Mouse (Mus musculus): ENCODE results near the gene Sh3bp5.

Gene Sh3bp5

GRCm38 (mm10) chr14:31392873-31393545, 42.9 kb downstream of the Sh3bp5 start:
- no peak for DNase-seq (ENCODE audit: low spot score)

GRCm38 (mm10) chr14:31392300-31392699, 43.6 kb downstream of the Sh3bp5 start:
- no peak for DNase-seq (ENCODE audit: low spot score)

- DNase-seq (ENCODE audit: low spot score): no peak
These were observed 46.3 kb downstream of the Sh3bp5 start for GRCm38 (mm10) chr14:31389421-31390147.

GRCm38 (mm10) chr14:31388086-31388872, 47.6 kb downstream of the Sh3bp5 start:
- no peak for DNase-seq (ENCODE audit: low spot score)

GRCm38 (mm10) chr14:31387301-31387981, 48.4 kb downstream of the Sh3bp5 start:
- DNase-seq (ENCODE audit: low spot score): no peak

GRCm38 (mm10) chr14:31385977-31386697, 49.7 kb downstream of the Sh3bp5 start:
- DNase-seq (ENCODE audit: low spot score): peak; percentile 42

- DNase-seq (ENCODE audit: low spot score): no peak
These were observed 50.5 kb downstream of the Sh3bp5 start for GRCm38 (mm10) chr14:31385406-31385805.

GRCm38 (mm10) chr14:31384366-31385323, 51.2 kb downstream of the Sh3bp5 start:
- DNase-seq (ENCODE audit: low spot score): no peak

GRCm38 (mm10) chr14:31383470-31384050, 52.3 kb downstream of the Sh3bp5 start:
- DNase-seq (ENCODE audit: low spot score): no peak

GRCm38 (mm10) chr14:31382276-31382675, 53.6 kb downstream of the Sh3bp5 start:
- DNase-seq (ENCODE audit: low spot score): no peak

- DNase-seq (ENCODE audit: low spot score): no peak
These were observed 59.5 kb downstream of the Sh3bp5 start for GRCm38 (mm10) chr14:31376331-31376730.

- no peak for DNase-seq (ENCODE audit: low spot score)
These were observed 61.5 kb downstream of the Sh3bp5 start for GRCm38 (mm10) chr14:31374390-31374789.

GRCm38 (mm10) chr14:31369377-31369776, 66.5 kb downstream of the Sh3bp5 start:
- no peak for DNase-seq (ENCODE audit: low spot score)

- no peak for DNase-seq (ENCODE audit: low spot score)
These were observed 67.9 kb downstream of the Sh3bp5 start for GRCm38 (mm10) chr14:31367951-31368350.

- DNase-seq (ENCODE audit: low spot score): peak; percentile 35
These were observed 70.5 kb downstream of the Sh3bp5 start for GRCm38 (mm10) chr14:31365350-31365749.

- DNase-seq (ENCODE audit: low spot score): no peak
These were observed 71.3 kb downstream of the Sh3bp5 start for GRCm38 (mm10) chr14:31364589-31364988.

- DNase-seq (ENCODE audit: low spot score): no peak
These were observed 73.6 kb downstream of the Sh3bp5 start for GRCm38 (mm10) chr14:31362236-31362635.

GRCm38 (mm10) chr14:31345367-31345766, 90.5 kb downstream of the Sh3bp5 start:
- DNase-seq (ENCODE audit: low spot score): no peak

- no peak for DNase-seq (ENCODE audit: low spot score)
These were observed 92.6 kb downstream of the Sh3bp5 start for GRCm38 (mm10) chr14:31343241-31343640.

GRCm38 (mm10) chr14:31337947-31338346, 97.9 kb downstream of the Sh3bp5 start:
- no peak for DNase-seq (ENCODE audit: low spot score)
